Mouse (Mus musculus) gastrocnemius, postnatal 36 days (tissue): Measurements from ENCODE around the gene Il1a. TPM values are rescaled to one million over a fixed set of nuclear protein-coding genes. Genes with fewer than 3 reads are reported as not detected.

ENCODE experiments used
- DNase-seq, 2 experiments: peaks; one replicate each; pipeline ENCODE4 v3.0.0; 2022
- intact Hi-C: fragments of 180-260 bp; cut with DNase I; formaldehyde crosslinking; loops from one replicate; pipeline ENCODE4 v1.15.1; 2025
- total RNA-seq, 2 experiments: library from RNA; stranded (reverse); gene quantifications; 2 replicates each; pipeline ENCODE4 v1.2.3; 2021

Il1a gene
- total RNA-seq, 2 experiments from 2014 or later: not detected

- intact Hi-C loops: no loop called here
- DNase-seq: no peak
Observed at GRCm38 (mm10) chr2:129265316-129265715, 44.5 kb downstream of the Il1a start.

DNA sequence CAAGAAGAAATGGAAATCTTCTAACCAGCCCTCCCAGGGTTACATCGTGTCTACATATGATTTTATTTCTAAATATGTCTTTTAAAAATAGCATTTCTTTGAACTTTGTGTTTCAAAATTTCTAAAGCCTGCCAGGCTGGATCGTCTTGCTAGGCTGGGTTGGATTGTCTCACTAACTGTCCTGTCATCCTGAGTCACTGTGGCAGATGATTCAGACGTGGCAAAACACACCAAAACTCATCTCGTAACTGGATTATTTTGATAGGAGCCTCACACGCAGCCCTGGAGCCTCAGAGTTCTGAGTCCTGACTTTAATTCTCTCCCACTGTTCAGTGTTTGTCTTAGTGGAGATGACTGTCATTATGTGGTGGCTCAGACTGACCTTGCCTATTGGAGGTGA, 46.7 kb downstream of the Il1a start:
- no peak for DNase-seq
- intact Hi-C loops: no loop called here

DNA sequence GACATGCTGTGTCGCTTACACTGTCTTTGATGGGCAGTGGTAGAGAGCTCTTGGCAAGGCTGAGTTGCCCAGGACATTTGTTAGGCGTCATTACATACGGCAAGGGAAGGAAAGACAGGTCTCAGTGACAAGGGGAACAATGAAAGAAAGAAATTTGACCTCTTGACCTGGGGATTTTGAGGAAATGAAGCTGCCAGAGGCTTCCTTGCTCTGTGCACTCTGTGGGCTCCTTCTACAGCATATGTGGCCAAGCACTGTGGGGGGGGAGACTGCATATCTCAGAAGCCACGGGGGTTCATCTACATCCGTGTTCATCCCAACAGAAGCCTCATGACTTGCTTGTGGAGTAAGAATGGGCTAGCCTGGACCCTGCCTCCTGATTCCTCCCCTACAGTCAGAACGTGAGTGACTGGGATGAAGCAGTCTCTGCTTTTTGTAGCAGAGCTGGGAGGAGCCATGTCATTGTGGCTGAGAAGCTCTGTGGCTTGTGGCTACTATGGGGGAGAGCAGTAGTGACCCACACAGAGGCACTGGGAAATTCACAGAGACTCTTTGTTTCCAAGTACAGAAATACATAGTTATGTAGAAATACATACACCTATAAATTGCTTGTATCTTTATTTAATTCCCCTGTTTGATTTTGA, 48.5 kb downstream of the Il1a start:
- no peak for DNase-seq
- intact Hi-C loops: no loop called here

DNA sequence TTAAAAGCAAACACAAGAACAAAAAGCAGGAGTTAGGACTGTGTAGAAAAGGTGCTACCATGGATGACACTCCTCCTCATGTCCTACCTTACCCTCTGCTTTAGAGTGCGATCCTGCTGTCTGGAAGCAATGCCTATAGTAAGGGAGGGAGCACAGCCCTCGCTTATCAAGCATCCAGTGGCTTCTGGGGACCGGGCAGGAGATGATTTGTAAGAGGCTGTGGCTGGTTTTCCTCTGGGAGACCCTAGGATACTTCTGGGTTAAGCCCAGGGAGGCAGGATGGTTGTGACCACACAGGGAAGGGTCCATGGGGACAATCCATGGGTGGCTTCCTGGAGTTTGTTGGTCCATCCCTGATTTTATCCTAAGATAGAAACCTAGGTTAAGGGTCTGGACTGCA, 49.1 kb downstream of the Il1a start:
- no peak for DNase-seq
- intact Hi-C loops: no loop called here

GRCm38 (mm10) chr2:129258475-129259211, 51.1 kb downstream of the Il1a start:
- DNase-seq: peak in 1 of 2 experiments; percentile 13
- intact Hi-C loops: loop anchor here (1.0 to 10.0 kb wide), 2 partner anchors 84 to 314 kb away; partner anchors contain the start of gene Zc3h8

DNA sequence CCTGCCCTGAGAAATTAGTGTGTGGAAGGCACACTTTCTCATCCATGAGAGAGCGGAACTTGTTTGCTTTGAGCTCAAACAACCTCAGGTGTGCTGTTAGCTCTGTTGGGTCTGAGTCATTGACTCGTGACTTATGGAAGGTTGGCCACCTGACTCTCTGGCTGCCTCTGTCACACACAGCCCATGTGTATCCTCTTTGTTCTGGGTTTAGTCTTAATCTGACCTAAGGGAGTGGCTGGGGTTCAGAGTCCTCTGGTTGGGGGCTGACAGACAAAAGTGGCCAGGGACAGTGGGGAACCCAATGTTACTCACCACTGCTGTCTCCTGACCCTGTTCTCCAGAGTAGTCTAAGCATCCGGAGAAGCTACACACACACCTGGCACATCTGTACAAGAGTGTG, 51.7 kb downstream of the Il1a start:
- no peak for DNase-seq
- intact Hi-C loops: loop anchor here (10.0 kb wide), 1 partner anchor 313 kb away; the partner anchor contains the start of gene Zc3h8

GRCm38 (mm10) chr2:129256006-129256405, 53.8 kb downstream of the Il1a start:
- no peak for DNase-seq
- intact Hi-C loops: loop anchor here (10.0 kb wide), 1 partner anchor 311 kb away; the partner anchor contains the start of gene Zc3h8

DNA sequence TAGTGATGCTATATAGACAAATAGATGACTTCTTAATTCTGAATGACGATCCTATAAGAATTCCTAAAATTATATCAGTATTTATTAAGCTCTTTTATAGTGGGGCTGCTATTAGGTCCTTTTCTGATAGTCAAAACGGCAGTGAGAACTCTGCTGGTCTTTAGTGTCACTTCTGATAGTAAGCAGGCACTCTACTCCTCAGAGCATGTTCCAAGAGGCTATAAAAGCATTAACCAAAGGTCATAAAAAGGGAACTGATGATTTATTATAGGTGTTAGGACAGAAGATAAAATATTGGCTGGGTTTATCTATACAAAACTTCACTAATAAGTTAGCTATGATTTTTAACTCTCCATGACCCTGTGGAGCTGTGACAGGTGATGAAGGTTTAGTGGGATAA, 55.7 kb downstream of the Il1a start:
- intact Hi-C loops: loop anchor here (10.0 kb wide), 1 partner anchor 309 kb away; the partner anchor contains the start of gene Zc3h8
- no peak for DNase-seq

- intact Hi-C loops: loop anchor here (10.0 kb wide), 1 partner anchor 309 kb away; the partner anchor contains the start of gene Zc3h8
- DNase-seq: no peak
Observed at GRCm38 (mm10) chr2:129253631-129253970, 56.2 kb downstream of the Il1a start.

GRCm38 (mm10) chr2:129252836-129253630, 56.7 kb downstream of the Il1a start:
- DNase-seq: no peak
- intact Hi-C loops: loop anchor here (10.0 kb wide), 1 partner anchor 308 kb away; the partner anchor contains the start of gene Zc3h8

Other genes with a start within 250 kb of the Il1a start
- 1 to 10 TPM; 5.6 to 6.5 TPM for gene Ttl, start 244.0 kb downstream of the Il1a start, total RNA-seq
- gene Polr1b, start 209.0 kb downstream of the Il1a start, total RNA-seq: 10 to 100 TPM in 1 of 2 experiments, 1 to 10 TPM in 1; 8.9 to 11.7 TPM
- gene Chchd5, start 180.3 kb downstream of the Il1a start, total RNA-seq: 1 to 10 TPM; 8.4 to 8.7 TPM
- 10 to 100 TPM in 1 of 2 experiments, 1 to 10 TPM in 1; 7.9 to 10.5 TPM for gene Slc20a1, start 111.2 kb downstream of the Il1a start, total RNA-seq
- under 1 TPM; 0.47 to 0.69 TPM for gene Ckap2l, start 12.8 kb downstream of the Il1a start, total RNA-seq
- gene Il1b, start 61.2 kb upstream of the Il1a start, total RNA-seq: not detected
- gene F830045P16Rik, start 226.6 kb upstream of the Il1a start, total RNA-seq: not detected